Comparison of ENCODE assay signal across 9 mouse cellular contexts in the genomic region with DNA sequence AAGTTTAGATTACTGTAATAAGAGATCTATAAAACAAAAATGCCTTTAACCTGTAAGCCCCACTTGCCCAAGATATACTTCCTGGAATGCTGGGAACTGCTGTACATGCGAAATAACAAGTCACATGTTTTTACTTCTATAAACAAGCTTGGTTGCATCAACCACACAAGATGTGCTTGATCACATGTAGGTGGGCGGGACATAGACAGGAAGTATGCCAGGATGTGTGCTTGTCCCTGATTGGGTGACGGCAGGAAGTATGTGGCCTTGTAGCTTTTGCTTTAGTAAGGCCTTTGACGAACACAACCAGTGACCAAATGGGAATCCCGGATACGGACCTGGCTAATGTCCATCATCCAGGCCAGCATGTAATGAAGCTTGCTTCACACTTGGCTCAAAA. TPM values are rescaled to one million over a fixed set of nuclear protein-coding genes. Genes with fewer than 3 reads are reported as not detected.
DNase-seq lines count a peak whose midpoint lies in the region; ATAC-seq and TF ChIP-seq lines count a peak whose summit lies in the region.
"Had no signal": no experiment of that assay in that cellular context is flagged by ENCODE, and none has a peak within 500 bp of the region (broad histone marks: within the 10 kb centered on the region; RNA-seq: fewer than 3 reads in every experiment).

No protein-coding gene starts in this region.

- no peaks in the 10 kb centered on the region for H3K27me3 ChIP-seq in liver, postnatal 0 days (ENCODE audit: insufficient read depth, low read length)
- H3K27me3 ChIP-seq: lung, embryonic 15.5 days had no signal

- no peaks in the 10 kb centered on the region for H3K36me3 ChIP-seq in liver, postnatal 0 days (replicated peaks; ENCODE audit: insufficient read depth, low read length)
- H3K36me3 ChIP-seq: lung, embryonic 15.5 days had no signal

- no peak for TF ChIP-seq CTCF in liver, postnatal 0 days (IDR thresholded peaks at IDR 0.05; ENCODE audit: low read depth)

- H3K4me3 ChIP-seq in liver, postnatal 0 days (ENCODE audit: low read depth, low read length), result no peak overlapping the region
- H3K4me3 ChIP-seq: lung, embryonic 15.5 days had no signal

- WGBS in liver, postnatal 0 days (ENCODE audit: insufficient replicate concordance), result 59% methylated on average over 6 of the region's 6 CpGs

- H3K27ac ChIP-seq in liver, postnatal 0 days (ENCODE audit: low read depth), result no peak overlapping the region
- H3K27ac ChIP-seq: lung, embryonic 15.5 days had no signal

- peak; percentile 26 for DNase-seq in cerebellum, adult 9-10 months
- DNase-seq in cerebellum, adult 18-20 months, result no peak
- DNase-seq in urinary bladder, postnatal 14 days (ENCODE audit: low spot score), result peak; percentile 10
- DNase-seq in urinary bladder, postnatal 10 days (ENCODE audit: low spot score), result no peak
- DNase-seq in liver, postnatal 0 days, result peak; percentile 55
- DNase-seq in Muller cell, postnatal 12 days (ENCODE audit: inconsistent ontology term), result no peak

- peak; percentile 65 for ATAC-seq in liver, postnatal 0 days
- no peak for ATAC-seq in erythroblast, adult 5-6 weeks (replicated peaks; ENCODE audit: low FRiP score, poor library complexity, severe bottlenecking)
- no peak for ATAC-seq in inflammation-experienced regulatory T-cells, adult 6 months

- 0 out of 2 replicates have a peak, but pooled peaks have one; percentile 28 for TF ChIP-seq EP300 in liver, postnatal 0 days (IDR thresholded peaks at IDR 0.05; ENCODE audit: low read depth)

- H3K9ac ChIP-seq in liver, postnatal 0 days (replicated peaks), result no peak overlapping the region
- H3K9ac ChIP-seq: lung, embryonic 15.5 days had no signal

- H3K4me2 ChIP-seq in liver, postnatal 0 days (ENCODE audit: low read depth, low read length), result no peak overlapping the region
- H3K4me2 ChIP-seq: lung, embryonic 15.5 days had no signal

- peaks cover 11% of the 10 kb centered on the region; the same call in 1 of the 2 replicates for H3K4me1 ChIP-seq in liver, postnatal 0 days (ENCODE audit: insufficient read depth)

- no peaks in the 10 kb centered on the region for H3K9me3 ChIP-seq in liver, postnatal 0 days (ENCODE audit: low read length)
- H3K9me3 ChIP-seq: lung, embryonic 15.5 days had no signal

RNA-seq across cellular contexts. Expression of a gene that starts 31.1 kb away (rescaled TPM):
- 23.3 and 26.3 TPM in 2 replicates for polyA plus RNA-seq in liver, postnatal 0 days (2015; fragmentation: Nextera tagmentation; extraction: Ambion mirVana)
- 41.7 and 48.3 TPM in 2 replicates for total RNA-seq in erythroblast, adult 5-6 weeks (2015; ENCODE audit: low replicate concordance)
- 31.8 and 41.7 TPM in 2 replicates for total RNA-seq in erythroblast, adult 5-6 weeks (2017; ENCODE audit: low replicate concordance)
- polyA plus RNA-seq in inflammation-experienced regulatory T-cells, adult 6 months (2017; shearing (Covaris generic)), result 100 to 1,000 TPM in 1 of 3 experiments, 10 to 100 TPM in 2; 76.6 to 101 (median 89.4) TPM

Comparison
In these comparisons a context has a peak if more than half of its experiments do, and no peak if none do; other contexts are left out.
1. DNase-seq: peak in cerebellum, adult 9-10 months (single experiment), urinary bladder, postnatal 14 days (single experiment) and liver, postnatal 0 days (single experiment); none in cerebellum, adult 18-20 months (0 of 2), urinary bladder, postnatal 10 days (single experiment) and Muller cell, postnatal 12 days (single experiment).